Comparison of ENCODE assay signal across 8 mouse cellular contexts in genomic region chr8:4216791-4217621, GRCm38 (mm10). TPM values are rescaled to one million over a fixed set of nuclear protein-coding genes. Genes with fewer than 3 reads are reported as not detected.
A peak's percentile ranks its signal among the peaks of the same experiment; 100 is the strongest.
DNase-seq lines count a peak whose midpoint lies in the region; ATAC-seq and TF ChIP-seq lines count a peak whose summit lies in the region.

Prr36 (minus strand) TSS chr8:4217459.

- 4% methylated on average over 44 of the region's 44 CpGs for WGBS in heart, embryonic 11.5 days (ENCODE audit: insufficient replicate concordance)
- under 1% methylated on average over 44 of the region's 44 CpGs for WGBS in hindbrain, embryonic 16.5 days
- 3% methylated on average over 44 of the region's 44 CpGs for WGBS in liver, embryonic 14.5 days (ENCODE audit: insufficient replicate concordance)

- DNase-seq in heart, postnatal 4 days = no peak
- peak; percentile 61 for DNase-seq in MN1 (ENCODE audit: low spot score)
- DNase-seq in embryo, embryonic 10 days (ENCODE audit: low spot score) = peak; percentile 79
- DNase-seq in liver, embryonic 14.5 days (ENCODE audit: low read depth in 3 of 3, low spot score in 3 of 3) = no peak
- peak; percentile 47 for DNase-seq in right cerebral cortex, adult 18-20 months

- H3K9me3 ChIP-seq in heart, embryonic 11.5 days (replicated peaks; ENCODE audit: control insufficient read depth, low read length) = no peaks in the 10 kb centered on the region
- no peaks in the 10 kb centered on the region for H3K9me3 ChIP-seq in hindbrain, embryonic 16.5 days (ENCODE audit: control insufficient read depth, low read length)
- no peaks in the 10 kb centered on the region for H3K9me3 ChIP-seq in liver, embryonic 14.5 days (ENCODE audit: control insufficient read depth, low read length)

- H3K4me3 ChIP-seq in heart, embryonic 11.5 days (ENCODE audit: low read depth, low read length) = peak within 1 kb of the TSS; percentile 53
- peak within 1 kb of the TSS; percentile 60 for H3K4me3 ChIP-seq in hindbrain, embryonic 16.5 days (ENCODE audit: low read length)
- H3K4me3 ChIP-seq in liver, embryonic 14.5 days (ENCODE audit: insufficient read depth in 1 of 2, low read depth in 2 of 2, low read length in 2 of 2) = peak within 1 kb of the TSS in 1 of 2 experiments; percentile 3; a peak in 1 of 4 replicates

- peaks cover 9% of the 10 kb centered on the region; the same call in 1 of the 2 replicates for H3K4me1 ChIP-seq in heart, embryonic 11.5 days (ENCODE audit: control insufficient read depth, insufficient read depth, low read length)
- peaks cover 35% of the 10 kb centered on the region for H3K4me1 ChIP-seq in hindbrain, embryonic 16.5 days (ENCODE audit: control insufficient read depth, insufficient read depth, low read depth, low read length)
- peaks cover 0 to 10% of the 10 kb centered on the region in 2 experiments; a peak in 2 of 4 replicates for H3K4me1 ChIP-seq in liver, embryonic 14.5 days (replicated peaks; ENCODE audit: control insufficient read depth in 2 of 2, insufficient read depth in 2 of 2, low read length in 1 of 2)

- H3K27ac ChIP-seq in heart, embryonic 11.5 days (ENCODE audit: low read depth, low read length) = no peak within 1 kb of the TSS
- H3K27ac ChIP-seq in hindbrain, embryonic 16.5 days (ENCODE audit: low read depth, low read length) = peak within 1 kb of the TSS; percentile 94
- H3K27ac ChIP-seq in liver, embryonic 14.5 days = no peak within 1 kb of the TSS

- peaks cover 65% of the 10 kb centered on the region for H3K27me3 ChIP-seq in heart, embryonic 11.5 days (ENCODE audit: control insufficient read depth, insufficient read depth, low read length)
- no peaks in the 10 kb centered on the region for H3K27me3 ChIP-seq in hindbrain, embryonic 16.5 days (replicated peaks; ENCODE audit: control insufficient read depth, insufficient read depth, low read length)
- peaks cover 50% of the 10 kb centered on the region for H3K27me3 ChIP-seq in liver, embryonic 14.5 days (ENCODE audit: control insufficient read depth, insufficient read depth, low read length)

- peak within 1 kb of the TSS; percentile 62 for H3K9ac ChIP-seq in heart, embryonic 11.5 days (ENCODE audit: low read depth, low read length)
- H3K9ac ChIP-seq in hindbrain, embryonic 16.5 days (ENCODE audit: low read depth, low read length) = peak within 1 kb of the TSS; percentile 91
- no peak within 1 kb of the TSS for H3K9ac ChIP-seq in liver, embryonic 14.5 days (replicated peaks)

- TF ChIP-seq CTCF in liver, embryonic 14.5 days (IDR thresholded peaks at IDR 0.05; ENCODE audit: low read depth) = no peak

- H3K4me2 ChIP-seq in heart, embryonic 11.5 days = peak within 1 kb of the TSS; percentile 94
- peak within 1 kb of the TSS; percentile 93 for H3K4me2 ChIP-seq in hindbrain, embryonic 16.5 days (ENCODE audit: low read length)
- H3K4me2 ChIP-seq in liver, embryonic 14.5 days (ENCODE audit: low read depth) = peak within 1 kb of the TSS; percentile 32

- no peaks in the 10 kb centered on the region for H3K36me3 ChIP-seq in heart, embryonic 11.5 days (ENCODE audit: control insufficient read depth, insufficient read depth, low read length)
- peaks cover 3% of the 10 kb centered on the region; the same call in 1 of the 2 replicates for H3K36me3 ChIP-seq in hindbrain, embryonic 16.5 days (ENCODE audit: control insufficient read depth, insufficient read depth, low read length)
- H3K36me3 ChIP-seq in liver, embryonic 14.5 days (replicated peaks; ENCODE audit: control insufficient read depth, insufficient read depth, low read depth) = no peaks in the 10 kb centered on the region

- ATAC-seq in heart, embryonic 11.5 days (replicated peaks; ENCODE audit: insufficient number of reproducible peaks, low FRiP score, low TSS enrichment) = no peak
- peak; percentile 89 for ATAC-seq in hindbrain, embryonic 16.5 days
- ATAC-seq in liver, embryonic 14.5 days (ENCODE audit: insufficient read depth) = no peak
- no peak for ATAC-seq in megakaryocyte progenitor cell, adult 5-6 weeks (replicated peaks; ENCODE audit: poor library complexity)

- no peak for TF ChIP-seq EP300 in liver, embryonic 14.5 days (IDR thresholded peaks at IDR 0.05; ENCODE audit: low read depth)

RNA-seq across cellular contexts. Expression of gene Prr36, which starts in this region (rescaled TPM):
- polyA plus RNA-seq in heart, embryonic 11.5 days (2014; fragmentation: Nextera tagmentation; extraction: Ambion mirVana) = 0.35 and 0.63 TPM in 2 replicates
- total RNA-seq in heart, postnatal 4 days (2021) = under 1 TPM; 0.05 to 0.07 TPM
- 42.8 and 43.2 TPM in 2 replicates for polyA plus RNA-seq in hindbrain, embryonic 16.5 days (2015; fragmentation: Nextera tagmentation; extraction: Ambion mirVana)
- polyA plus RNA-seq in liver, embryonic 14.5 days (2012; rRNA removed) = 0.22 and 0.39 TPM in 2 replicates
- polyA plus RNA-seq in liver, embryonic 14.5 days (2014; fragmentation: Nextera tagmentation; extraction: Ambion mirVana) = 0.17 and 0.33 TPM in 2 replicates
- total RNA-seq in megakaryocyte progenitor cell, adult 5-6 weeks (2015) = 0.32 and 0.46 TPM in 2 replicates
- 0.04 and 0.14 TPM in 2 replicates for total RNA-seq in megakaryocyte progenitor cell, adult 5-6 weeks (2017)

Comparison
In these comparisons a context has a peak if more than half of its experiments do, and no peak if none do; other contexts are left out.
1. RNA of gene Prr36 (polyA plus RNA-seq): 42.8 to 43.2 TPM in hindbrain, embryonic 16.5 days; 0.35 to 0.63 TPM in heart, embryonic 11.5 days and 0.17 to 0.39 TPM in liver, embryonic 14.5 days; every median in the first group is over 10 times any median in the second.
2. H3K4me2 ChIP-seq: peak in every context shown above with its lines; median percentile 94 in heart, embryonic 11.5 days; 93 in hindbrain, embryonic 16.5 days; 32 in liver, embryonic 14.5 days.
3. DNase-seq: peak in MN1 (single experiment), embryo, embryonic 10 days (single experiment) and right cerebral cortex, adult 18-20 months (single experiment); none in heart, postnatal 4 days (single experiment) and liver, embryonic 14.5 days (0 of 3).